Mouse (Mus musculus) lung, embryonic 16.5 days (tissue): ENCODE data around the gene 4930544D05Rik. TPM values are rescaled to one million over a fixed set of nuclear protein-coding genes. Genes with fewer than 3 reads are reported as not detected.
A peak's percentile ranks its signal among the peaks of the same experiment; 100 is the strongest.

ENCODE experiments used
- ATAC-seq: fragments of 200-750 bp; cut with Nextera tagmentation; 2 replicates; pipeline ENCODE4 v1.8.0; 2017; ENCODE audit warnings: low read depth, mild to moderate bottlenecking, moderate library complexity
- H3K27ac ChIP-seq: fragments of 300-500 bp; sonication (generic); 2 replicates; pipeline ENCODE4 v1.5.1; 2014; ENCODE audit warnings: mild to moderate bottlenecking, control low read depth, low read length
- H3K27me3 ChIP-seq: fragments of 300-500 bp; sonication (generic); 2 replicates; pipeline ENCODE4 v1.6.1; 2014; ENCODE audit warnings: low read depth, low read length, mixed read lengths; ENCODE audit not compliant: control insufficient read depth, insufficient read depth
- H3K36me3 ChIP-seq: fragments of 300-500 bp; sonication (generic); 2 replicates; pipeline ENCODE4 v1.6.1; 2014; ENCODE audit warnings: low read length; ENCODE audit not compliant: control insufficient read depth, insufficient read depth
- H3K4me1 ChIP-seq: fragments of 300-500 bp; sonication (generic); replicated peaks from 2 replicates; pipeline ENCODE4 v1.6.1; 2014; ENCODE audit warnings: low read length, mixed read lengths; ENCODE audit not compliant: control insufficient read depth, insufficient read depth
- H3K4me2 ChIP-seq: fragments of 300-500 bp; sonication (generic); 2 replicates; pipeline ENCODE4 v1.6.1; 2014; ENCODE audit warnings: low read depth, low read length, control low read depth
- H3K4me3 ChIP-seq: fragments of 300-500 bp; sonication (generic); 2 replicates; pipeline ENCODE4 v1.5.1; 2014; ENCODE audit warnings: mild to moderate bottlenecking, low read length, control low read depth
- H3K9ac ChIP-seq: fragments of 300-500 bp; sonication (generic); 2 replicates; pipeline ENCODE4 v1.6.1; 2014; ENCODE audit warnings: low read length, control low read depth
- H3K9me3 ChIP-seq: fragments of 300-500 bp; sonication (generic); 2 replicates; pipeline ENCODE4 v1.6.1; 2016; ENCODE audit warnings: low read length; ENCODE audit not compliant: control insufficient read depth
- WGBS: fragments of 180-500 bp; shearing (Covaris S2); extraction: QIAGEN DNeasy Blood & Tissue Kit; methylation state at CpG from one replicate; pipeline ENCODE4 v1.1.7; 2014; 5-methylcytosine and 5-hydroxymethylcytosine counted together
- polyA plus RNA-seq: library from polyadenylated mRNA; unstranded; fragments of >200 nt; fragmentation: Nextera tagmentation; extraction: Ambion mirVana; gene quantifications from 2 replicates; pipeline ENCODE4 v1.2.1, GENCODE M21; 2015

The 4930544D05Rik gene
- polyA plus RNA-seq, 1 experiment from 2014 or later = not detected

- H3K4me3 ChIP-seq = no peak overlapping the region
- peaks cover 26% of the 10 kb centered on the region for H3K4me1 ChIP-seq
- 93% methylated on average over 8 of the region's 8 CpGs for WGBS
- H3K9ac ChIP-seq = no peak overlapping the region
- no peak overlapping the region for H3K4me2 ChIP-seq
- H3K36me3 ChIP-seq = peaks cover 25% of the 10 kb centered on the region
- H3K27me3 ChIP-seq = no peaks in the 10 kb centered on the region
- no peak for ATAC-seq
- H3K27ac ChIP-seq = no peak overlapping the region
- no peaks in the 10 kb centered on the region for H3K9me3 ChIP-seq
Observed at GRCm38 (mm10) chr11:70644564-70645103, 29.0 kb downstream of the 4930544D05Rik start.

- Histone ChIP-seq H3K9me3 (no peaks in the 10 kb centered on the region), H3K27me3 (no peaks in the 10 kb centered on the region), H3K36me3 (peaks cover 28% of the 10 kb centered on the region), H3K27ac (0 out of 2 replicates have a peak overlapping the region, but pooled peaks have one; percentile 93), H3K9ac (peak overlapping the region; percentile 96), H3K4me1 (peaks cover 27% of the 10 kb centered on the region), H3K4me3 (peak overlapping the region; percentile 91), H3K4me2 (peak overlapping the region; percentile 76)
- no peak for ATAC-seq
- 82% methylated on average over 12 of the region's 12 CpGs for WGBS
Observed at GRCm38 (mm10) chr11:70645461-70646258, 30.0 kb downstream of the 4930544D05Rik start.

GRCm38 (mm10) chr11:70646259-70646555 is 30.6 kb downstream of the 4930544D05Rik start:
- no peak for ATAC-seq
- peak overlapping the region; percentile 93 for H3K27ac ChIP-seq
- H3K9me3 ChIP-seq = no peaks in the 10 kb centered on the region
- H3K27me3 ChIP-seq = no peaks in the 10 kb centered on the region
- peaks cover 32% of the 10 kb centered on the region for H3K4me1 ChIP-seq
- H3K4me2 ChIP-seq = peak overlapping the region; percentile 76
- H3K4me3 ChIP-seq = peak overlapping the region; percentile 91
- WGBS = 19% methylated on average over 3 of the region's 3 CpGs
- peak overlapping the region; percentile 96 for H3K9ac ChIP-seq
- H3K36me3 ChIP-seq = peaks cover 34% of the 10 kb centered on the region

GRCm38 (mm10) chr11:70646691-70647650 is 31.3 kb downstream of the 4930544D05Rik start, which contains the start of the genes Rnf167 and Slc25a11:
TSS of gene Rnf167 (plus strand) at chr11:70647235.
TSS of gene Slc25a11 (minus strand) at chr11:70647479.
- Histone ChIP-seq H3K4me1 (peaks cover 40% of the 10 kb centered on the region), H3K36me3 (peaks cover 41% of the 10 kb centered on the region)

GRCm38 (mm10) chr11:70647716-70648420 is 32.2 kb downstream of the 4930544D05Rik start:
- no peaks in the 10 kb centered on the region for H3K9me3 ChIP-seq
- peak overlapping the region; percentile 99 for H3K27ac ChIP-seq
- peaks cover 46% of the 10 kb centered on the region for H3K36me3 ChIP-seq
- peak overlapping the region; percentile 94 for H3K4me2 ChIP-seq
- peak overlapping the region; percentile 95 for H3K9ac ChIP-seq
- ATAC-seq = peak; percentile 16
- no peaks in the 10 kb centered on the region for H3K27me3 ChIP-seq
- WGBS = 3% methylated on average over 28 of the region's 28 CpGs
- H3K4me3 ChIP-seq = peak overlapping the region; percentile 91
- H3K4me1 ChIP-seq = peaks cover 49% of the 10 kb centered on the region

More at GRCm38 (mm10) chr11:70646691-70647650, 31.3 kb downstream of the 4930544D05Rik start, which contains the start of the genes Rnf167 and Slc25a11:
- Histone ChIP-seq H3K4me2 (peak within 1 kb of the TSS; percentile 94), H3K4me3 (peak within 1 kb of the TSS; percentile 91), H3K27me3 (no peaks in the 10 kb centered on the region), H3K27ac (peak within 1 kb of the TSS; percentile 99), H3K9ac (peak within 1 kb of the TSS; percentile 96), H3K9me3 (no peaks in the 10 kb centered on the region)
- WGBS = under 1% methylated on average over 63 of the region's 63 CpGs
- peak; percentile 91 for ATAC-seq

DNA sequence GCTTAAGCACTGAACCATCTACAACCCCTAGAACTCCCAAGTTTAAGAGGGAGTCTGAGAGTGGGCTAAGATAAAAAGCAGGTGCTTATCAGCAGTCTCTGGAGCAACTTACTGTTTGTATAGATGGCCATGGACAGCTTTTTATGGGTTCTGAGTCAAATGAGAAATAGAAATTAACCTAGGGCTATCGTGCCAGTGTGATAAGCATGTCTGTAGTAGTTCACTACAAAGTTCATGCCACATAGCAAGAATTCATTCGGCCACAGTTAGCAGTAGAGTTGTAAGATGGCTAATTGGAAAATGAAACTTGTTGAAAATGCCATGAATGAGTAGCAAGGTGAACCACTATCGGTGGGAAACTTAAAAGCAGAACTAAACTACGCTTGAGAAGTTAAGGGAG is 32.9 kb downstream of the 4930544D05Rik start:
- peaks cover 49% of the 10 kb centered on the region for H3K4me1 ChIP-seq

GRCm38 (mm10) chr11:70649185-70649734 is 33.6 kb downstream of the 4930544D05Rik start:
- H3K4me2 ChIP-seq = 0 out of 2 replicates have a peak overlapping the region, but pooled peaks have one; percentile 94
- peak overlapping the region; percentile 91; the same call in 1 of the 2 replicates for H3K4me3 ChIP-seq
- no peak overlapping the region for H3K9ac ChIP-seq
- peaks cover 49% of the 10 kb centered on the region for H3K4me1 ChIP-seq
- 77% methylated on average over 8 of the region's 8 CpGs for WGBS
- H3K27me3 ChIP-seq = no peaks in the 10 kb centered on the region
- no peak for ATAC-seq
- peaks cover 42% of the 10 kb centered on the region for H3K36me3 ChIP-seq
- H3K27ac ChIP-seq = no peak overlapping the region
- no peaks in the 10 kb centered on the region for H3K9me3 ChIP-seq

More for the DNA sequence above, 32.9 kb downstream of the 4930544D05Rik start:
- Histone ChIP-seq H3K9ac (peak overlapping the region; percentile 95), H3K4me2 (peak overlapping the region; percentile 94), H3K27ac (no peak overlapping the region), H3K36me3 (peaks cover 44% of the 10 kb centered on the region), H3K4me3 (peak overlapping the region; percentile 91), H3K9me3 (no peaks in the 10 kb centered on the region), H3K27me3 (no peaks in the 10 kb centered on the region)
- ATAC-seq = no peak
- WGBS = 71% methylated on average over 4 of the region's 4 CpGs
